Mouse (Mus musculus): Measurements from ENCODE around the gene Myocd. TPM values are rescaled to one million over a fixed set of nuclear protein-coding genes. Genes with fewer than 3 reads are reported as not detected.

The Myocd gene
- total RNA-seq, 2 experiments from 2014 or later, result not detected

DNA sequence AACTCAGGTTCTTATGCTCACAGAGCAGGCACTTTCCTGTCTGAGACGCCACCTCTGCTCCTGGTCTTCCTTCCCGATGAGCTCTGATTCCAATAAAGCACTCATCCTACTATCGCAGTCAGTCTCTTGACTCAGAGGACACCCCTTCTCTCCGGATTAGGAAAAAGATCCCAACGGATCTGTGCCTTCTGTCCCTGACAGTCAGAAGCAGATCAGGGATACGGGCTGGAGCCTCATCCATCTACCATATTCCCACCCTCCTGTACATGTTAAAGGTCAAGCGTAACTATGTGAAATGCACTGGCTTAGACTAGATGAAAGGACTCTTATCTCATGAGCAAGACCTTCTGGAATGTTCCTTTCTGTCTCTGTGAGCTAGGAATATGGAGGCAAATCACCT lies 121.3 kb downstream of the Myocd start:
- ATAC-seq (replicated peaks; ENCODE audit: poor library complexity), result no peak

DNA sequence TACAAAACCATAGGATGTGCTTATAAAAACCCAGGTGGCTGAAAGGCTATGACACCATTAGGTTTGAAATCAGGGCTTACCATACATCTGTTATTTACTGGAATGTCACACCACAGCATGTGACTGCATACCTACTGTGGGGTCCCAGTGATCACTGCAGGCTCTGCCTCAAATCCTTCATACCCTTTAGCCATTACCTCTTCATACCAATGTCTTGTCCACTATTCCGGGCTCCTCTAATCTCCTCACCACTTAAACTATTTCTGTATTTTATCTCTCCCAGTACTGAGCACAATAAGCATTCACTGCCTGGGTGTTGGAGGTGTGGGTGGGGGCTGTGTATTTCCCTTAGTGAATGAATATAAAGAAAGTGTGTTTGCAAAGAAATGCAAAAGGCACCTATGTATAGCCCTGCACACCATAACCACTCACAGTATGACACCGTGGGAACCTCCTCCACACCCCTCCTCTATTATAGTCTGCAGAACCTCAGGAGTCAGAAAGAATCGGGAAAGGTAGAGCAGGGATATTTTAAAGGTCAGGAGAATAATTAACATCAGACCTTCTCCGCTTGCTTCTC lies 126.9 kb downstream of the Myocd start:
- no peak for ATAC-seq (replicated peaks; ENCODE audit: poor library complexity)

DNA sequence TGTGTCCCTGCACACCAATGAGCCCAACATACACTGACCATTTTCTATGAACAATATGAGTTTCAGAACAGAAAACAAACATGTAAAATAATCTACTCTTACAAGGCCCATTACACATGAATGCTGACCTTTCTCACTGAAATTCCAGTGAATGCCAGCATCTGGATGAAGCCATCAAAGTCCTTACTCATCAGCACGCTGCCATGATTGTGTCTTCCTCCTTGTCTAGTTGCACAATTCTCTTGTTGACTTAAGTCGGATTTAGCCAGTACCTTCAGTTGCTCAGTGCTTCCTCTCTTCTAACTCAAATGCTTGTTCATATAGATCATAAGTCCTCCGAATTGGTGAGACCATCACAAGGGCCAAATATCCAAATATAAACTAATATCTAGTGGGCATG lies 130.8 kb downstream of the Myocd start:
- no peak for ATAC-seq (replicated peaks; ENCODE audit: poor library complexity)

DNA sequence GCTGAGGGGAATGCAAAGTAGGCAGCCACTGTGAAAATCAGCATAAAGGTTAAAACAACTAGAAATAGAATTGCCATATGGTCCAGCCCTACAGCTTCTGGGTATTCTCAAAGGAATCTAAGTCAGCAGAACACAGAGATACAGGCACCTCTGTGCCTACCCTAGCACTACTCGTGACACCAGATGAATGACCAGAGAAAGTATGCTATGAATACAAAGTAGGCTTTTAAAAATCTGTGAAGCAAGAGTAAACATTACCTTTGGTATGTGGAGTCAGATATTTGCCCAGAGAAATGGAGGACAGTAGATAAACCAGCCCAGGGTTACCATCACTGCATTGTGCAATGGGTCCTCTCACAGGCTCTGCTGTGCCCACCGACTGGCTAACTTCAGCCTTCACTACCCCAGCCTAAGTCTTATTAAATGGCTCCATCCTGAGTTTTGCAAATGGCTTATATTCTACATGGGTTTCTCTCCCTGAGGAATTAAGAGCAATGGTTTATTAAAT lies 132.6 kb downstream of the Myocd start:
- ATAC-seq (replicated peaks; ENCODE audit: poor library complexity), result no peak

DNA sequence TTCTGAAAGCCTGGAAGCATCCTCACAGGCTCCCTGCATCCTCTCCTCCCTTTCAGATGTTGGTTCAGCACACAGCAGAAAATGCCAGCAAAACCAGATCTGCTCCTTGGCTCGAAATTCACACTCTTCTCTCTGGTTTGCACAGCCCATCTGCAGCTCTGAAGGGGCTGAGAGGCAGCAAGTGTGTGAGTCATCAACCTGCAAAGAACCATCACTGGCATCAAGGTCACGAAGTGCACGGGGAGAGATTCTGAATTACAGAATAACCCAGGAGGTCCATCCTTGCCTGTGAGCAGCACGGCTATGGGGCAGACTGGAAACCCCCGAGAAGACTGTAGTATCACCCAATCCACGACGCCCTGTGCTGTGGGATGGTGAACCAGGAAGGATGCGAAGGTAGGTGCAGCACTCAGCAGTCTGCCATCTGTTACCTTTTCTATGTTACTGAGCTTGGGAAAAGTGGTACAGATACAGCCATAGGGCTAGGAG lies 134.5 kb downstream of the Myocd start:
- no peak for ATAC-seq (replicated peaks; ENCODE audit: poor library complexity)

DNA sequence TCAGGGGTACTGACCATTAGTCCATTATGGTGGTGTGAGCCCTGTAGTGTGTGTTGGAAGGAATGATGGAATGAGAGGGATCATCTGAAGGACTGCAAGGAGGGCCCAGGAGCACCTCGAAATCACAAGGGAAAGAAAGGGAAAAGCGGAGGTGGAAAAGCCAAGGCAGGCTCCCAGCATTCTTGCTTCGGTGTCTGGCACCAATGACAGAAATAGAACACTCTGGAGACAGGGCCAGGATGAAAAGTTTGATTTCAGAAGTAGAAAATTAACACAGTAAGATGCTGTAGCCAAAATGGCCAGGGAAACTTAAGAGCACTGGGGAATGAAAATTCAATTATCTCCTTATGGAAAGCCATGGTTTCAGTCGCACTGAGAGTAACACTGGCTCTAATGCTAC lies 136.1 kb downstream of the Myocd start:
- no peak for ATAC-seq (replicated peaks; ENCODE audit: poor library complexity)

DNA sequence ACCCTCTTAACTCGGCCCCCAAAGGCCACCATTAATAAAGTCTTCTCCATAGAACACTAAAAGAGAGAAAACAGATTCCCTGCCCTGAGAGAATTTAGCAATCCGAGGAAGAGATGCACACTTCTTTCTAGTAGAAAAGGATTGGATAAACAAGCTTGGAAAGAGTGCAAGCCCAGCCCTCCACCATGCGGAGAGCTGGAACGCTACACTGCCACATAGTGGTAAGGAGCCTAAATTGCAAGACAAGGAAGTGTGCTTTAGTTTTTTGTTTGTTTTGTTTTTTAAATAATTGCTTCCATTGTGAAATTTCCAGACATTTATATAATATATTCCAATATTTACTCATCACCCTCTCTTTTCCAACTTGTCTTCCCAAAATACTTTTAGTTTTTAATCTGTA lies 140.7 kb downstream of the Myocd start:
- ATAC-seq (replicated peaks; ENCODE audit: poor library complexity), result no peak

DNA sequence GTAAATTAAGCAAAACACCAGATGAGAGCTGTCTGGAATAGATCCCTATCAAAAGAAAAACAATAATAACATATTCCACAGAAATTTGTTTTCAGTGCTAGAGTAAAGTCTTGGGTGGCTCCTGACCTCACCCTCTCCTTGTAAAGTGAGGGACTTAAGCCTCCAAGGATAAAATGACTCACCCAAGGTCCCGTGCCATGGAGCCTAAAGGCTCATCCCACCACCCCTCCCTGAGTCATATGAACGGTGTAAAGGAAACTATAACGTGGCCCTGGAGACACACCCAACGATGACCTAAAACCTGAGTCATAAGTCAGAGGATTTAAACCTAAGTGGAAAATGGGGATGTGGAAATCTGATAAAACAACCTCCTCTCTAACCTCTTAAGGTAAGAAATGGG lies 141.1 kb downstream of the Myocd start:
- no peak for ATAC-seq (replicated peaks; ENCODE audit: poor library complexity)

DNA sequence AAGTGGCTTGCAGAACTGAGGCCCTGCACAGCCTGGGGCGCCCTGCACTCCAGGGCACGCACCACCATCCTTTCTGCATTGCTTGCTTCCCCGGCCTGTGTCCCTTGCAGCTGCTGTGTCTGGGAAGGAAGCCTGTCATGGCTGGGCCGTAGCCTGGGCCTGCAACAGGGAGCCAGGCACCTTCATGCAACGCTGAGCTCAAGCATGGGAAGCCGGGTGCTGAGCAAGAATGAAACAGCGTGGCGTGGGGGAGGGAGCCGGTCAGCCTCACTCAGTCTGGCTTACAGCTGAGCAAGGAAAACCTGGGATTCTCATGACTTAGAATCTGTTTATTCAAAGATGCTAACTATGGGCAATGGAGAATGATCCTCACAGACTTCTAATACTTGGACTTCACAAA lies 143.2 kb downstream of the Myocd start:
- no peak for ATAC-seq (replicated peaks; ENCODE audit: poor library complexity)

Other genes with a start within 250 kb of the Myocd start
- gene 1700086D15Rik, start 110.1 kb downstream of the Myocd start, total RNA-seq (2015), result not detected in 2 replicates
- not detected in 2 replicates for gene 1700086D15Rik, start 110.1 kb downstream of the Myocd start, total RNA-seq (2017)
- gene Arhgap44, start 107.0 kb downstream of the Myocd start, total RNA-seq (2015), result not detected in 2 replicates
- gene Arhgap44, start 107.0 kb downstream of the Myocd start, total RNA-seq (2017), result not detected in 2 replicates